Mouse (Mus musculus): ENCODE measurements around the gene Amfr.

DNA sequence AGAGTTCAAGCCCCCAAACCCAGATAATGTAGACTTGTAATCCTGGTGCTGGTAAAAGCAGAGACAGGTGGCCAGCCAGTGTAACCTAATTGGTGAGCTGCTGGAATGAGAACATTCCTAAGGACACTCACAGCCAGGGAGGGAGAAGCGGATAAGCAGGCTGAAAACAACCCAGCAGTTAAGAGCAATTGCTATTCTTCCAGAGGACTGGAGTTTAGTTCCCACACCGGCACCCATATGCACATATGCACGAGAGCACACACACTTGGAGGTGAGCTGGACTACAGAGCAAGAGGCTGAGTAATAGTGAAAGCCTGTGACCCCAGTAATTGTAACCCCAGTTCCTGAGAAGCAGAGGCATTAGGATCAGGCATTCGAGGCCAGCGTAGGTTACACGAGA is 11.3 kb upstream of the Amfr start:
- TF ChIP-seq CTCF (IDR thresholded peaks at IDR 0.05; ENCODE audit: low read depth) (no peak), EP300 (IDR thresholded peaks at IDR 0.05; ENCODE audit: low read depth) (no peak)
